Mouse (Mus musculus): ENCODE results near the gene Bcl9. TPM values are rescaled to one million over a fixed set of nuclear protein-coding genes. Genes with fewer than 3 reads are reported as not detected.

Gene Bcl9
- polyA plus RNA-seq, 1 experiment from 2014 or later: 75.4 TPM

DNA sequence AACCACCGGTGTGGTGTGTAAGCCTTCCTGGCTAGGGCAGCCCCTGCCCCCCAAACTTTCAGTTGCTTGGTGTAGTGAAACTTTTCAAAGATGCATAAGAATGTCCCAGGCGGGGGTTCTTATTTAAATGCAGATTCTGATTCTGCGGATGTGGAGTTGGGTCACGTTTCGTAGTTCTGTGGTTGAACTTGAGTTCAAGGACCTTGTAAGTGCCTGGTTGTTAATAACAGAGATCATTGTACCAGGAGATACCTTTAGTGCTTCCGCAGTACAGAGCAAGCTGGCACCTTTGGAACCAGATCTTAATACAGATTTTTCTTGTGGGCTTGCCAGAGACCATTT, 138.2 kb downstream of the Bcl9 start:
- Histone ChIP-seq H3K27ac (replicated peaks) (no peak overlapping the region), H3K9ac (peak overlapping the region; percentile 73), H3K4me2 (peak overlapping the region; percentile 81), H3K4me3 (peak overlapping the region; percentile 64), H3K4me1 (replicated peaks) (peaks cover 13% of the 10 kb centered on the region), H3K27me3 (no peaks in the 10 kb centered on the region), H3K9me3 (no peaks in the 10 kb centered on the region), H3K36me3 (no peaks in the 10 kb centered on the region)
- 9% methylated on average over 6 of the region's 6 CpGs for WGBS
- no peak for ATAC-seq (ENCODE audit: low read depth)

DNA sequence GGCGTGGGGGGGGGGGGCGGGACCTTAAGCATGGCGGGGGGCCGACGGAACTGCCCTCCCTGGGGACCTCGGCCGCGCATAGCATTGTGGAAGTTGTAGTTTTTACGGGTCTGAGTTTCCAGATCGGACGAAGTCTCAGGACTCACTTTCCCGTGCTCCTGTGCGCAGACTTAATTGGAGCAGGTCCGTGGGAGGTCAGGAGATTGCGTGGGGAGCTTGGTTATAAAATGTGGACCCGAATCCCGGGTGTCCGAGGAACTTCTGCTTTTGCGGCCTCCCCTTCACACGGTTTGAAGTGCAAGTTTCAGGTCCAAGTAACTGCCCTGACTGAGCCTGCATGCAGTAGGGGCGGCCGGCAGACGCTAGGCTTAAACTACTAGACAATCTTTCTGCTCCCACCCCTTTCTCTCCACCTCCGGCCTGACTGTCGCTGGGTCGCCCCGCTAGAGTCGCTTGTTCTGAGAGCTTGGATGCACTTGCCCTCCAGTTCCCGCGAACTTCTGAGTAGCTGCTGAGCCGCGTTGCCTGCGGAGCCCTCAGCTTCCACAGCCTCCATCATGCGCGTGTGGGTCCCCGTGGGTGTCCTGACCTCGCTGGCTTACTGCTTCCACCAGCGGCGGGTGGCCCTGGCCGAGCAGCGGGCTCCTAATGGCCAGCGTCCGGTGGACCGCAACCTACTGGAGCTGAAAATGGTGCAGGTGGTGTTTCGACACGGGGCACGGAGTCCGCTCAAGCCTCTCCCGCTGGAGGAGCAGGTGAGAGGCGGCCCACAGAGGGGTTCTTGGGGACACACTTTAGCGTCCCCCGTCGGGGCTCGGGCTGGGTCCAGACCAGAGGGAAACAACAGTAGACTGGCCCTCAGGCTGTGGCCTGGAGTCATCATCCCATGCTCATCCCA, 138.9 kb downstream of the Bcl9 start, which contains the start of gene Acp6:
TSS of gene Acp6 (plus strand) at position 167 of the 898 bp plus-strand sequence.
- H3K27me3 ChIP-seq: no peaks in the 10 kb centered on the region
- peak within 1 kb of the TSS; percentile 81 for H3K4me2 ChIP-seq
- WGBS: under 1% methylated on average over 54 of the region's 54 CpGs
- peak within 1 kb of the TSS; percentile 69 for H3K27ac ChIP-seq (replicated peaks)
- peak within 1 kb of the TSS; percentile 64 for H3K4me3 ChIP-seq
- peaks cover 13% of the 10 kb centered on the region for H3K4me1 ChIP-seq (replicated peaks)
- ATAC-seq (ENCODE audit: low read depth): peak; percentile 92
- peak within 1 kb of the TSS; percentile 73 for H3K9ac ChIP-seq
- H3K36me3 ChIP-seq: no peaks in the 10 kb centered on the region
- no peaks in the 10 kb centered on the region for H3K9me3 ChIP-seq

- H3K36me3 ChIP-seq: no peaks in the 10 kb centered on the region
- peak; percentile 62 for ATAC-seq (ENCODE audit: low read depth)
- under 1% methylated on average over 17 of the region's 17 CpGs for WGBS
Measured at GRCm38 (mm10) chr3:97157958-97158599, 139.6 kb downstream of the Bcl9 start.

DNA sequence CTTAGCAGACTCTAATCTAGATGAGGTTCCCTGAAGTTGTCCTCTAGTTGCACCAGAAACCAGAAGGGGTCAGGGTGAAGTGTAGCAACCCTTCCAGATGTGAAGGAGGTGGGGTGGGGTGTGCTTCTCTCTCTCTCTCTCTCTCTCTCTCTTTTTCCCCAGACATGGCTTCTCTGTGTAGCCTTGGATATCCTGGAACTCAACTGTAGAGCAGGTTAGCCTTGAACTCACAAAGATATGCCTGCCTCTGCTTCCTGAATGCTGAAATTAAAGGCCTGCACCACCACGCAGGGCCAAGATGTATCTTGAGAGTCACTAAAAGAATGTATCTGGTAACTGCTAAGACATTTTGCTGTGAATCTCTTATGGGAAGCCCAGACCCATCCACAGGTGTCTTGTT, 140.4 kb downstream of the Bcl9 start:
- ATAC-seq (ENCODE audit: low read depth): no peak
- H3K4me2 ChIP-seq: no peak overlapping the region

More at GRCm38 (mm10) chr3:97157958-97158599, 139.6 kb downstream of the Bcl9 start:
- Histone ChIP-seq H3K4me3 (peak overlapping the region; percentile 64), H3K9me3 (no peaks in the 10 kb centered on the region), H3K4me2 (peak overlapping the region; percentile 81), H3K27me3 (no peaks in the 10 kb centered on the region), H3K27ac (replicated peaks) (peak overlapping the region; percentile 42), H3K9ac (peak overlapping the region; percentile 73), H3K4me1 (replicated peaks) (peaks cover 13% of the 10 kb centered on the region)

DNA sequence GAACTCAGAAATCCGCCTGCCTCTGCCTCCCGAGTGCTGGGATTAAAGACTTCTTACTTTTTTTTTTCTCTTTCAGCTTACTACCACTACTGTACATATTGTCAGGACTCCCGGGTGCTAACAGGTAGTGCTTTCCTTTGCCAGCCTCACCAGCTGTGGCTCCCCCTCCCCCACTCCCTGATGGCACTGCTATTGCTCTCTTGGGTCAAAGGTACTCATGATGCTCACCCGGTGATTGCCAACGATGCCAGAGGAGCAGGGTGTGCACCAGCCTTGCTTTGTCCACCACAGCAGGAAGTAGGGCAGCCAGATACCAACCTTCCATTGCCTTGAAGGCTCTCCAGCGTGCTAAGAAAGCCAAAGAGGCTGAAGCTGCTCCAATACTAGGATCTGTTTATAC, 141.3 kb downstream of the Bcl9 start:
- ATAC-seq (ENCODE audit: low read depth): no peak
- no peaks in the 10 kb centered on the region for H3K27me3 ChIP-seq
- 89% methylated on average over 6 of the region's 6 CpGs for WGBS
- no peaks in the 10 kb centered on the region for H3K36me3 ChIP-seq
- no peak overlapping the region for H3K4me3 ChIP-seq
- no peak overlapping the region for H3K4me2 ChIP-seq
- H3K4me1 ChIP-seq (replicated peaks): peaks cover 13% of the 10 kb centered on the region
- H3K27ac ChIP-seq (replicated peaks): no peak overlapping the region
- no peak overlapping the region for H3K9ac ChIP-seq
- H3K9me3 ChIP-seq: no peaks in the 10 kb centered on the region

More for the DNA sequence above, 140.4 kb downstream of the Bcl9 start:
- no peaks in the 10 kb centered on the region for H3K9me3 ChIP-seq
- H3K9ac ChIP-seq: no peak overlapping the region
- no peak overlapping the region for H3K27ac ChIP-seq (replicated peaks)
- H3K4me3 ChIP-seq: no peak overlapping the region
- H3K36me3 ChIP-seq: no peaks in the 10 kb centered on the region
- no peaks in the 10 kb centered on the region for H3K27me3 ChIP-seq
- peaks cover 13% of the 10 kb centered on the region for H3K4me1 ChIP-seq (replicated peaks)
- WGBS: 88% methylated on average over 1 of the region's 1 CpGs

Other genes with a start within 250 kb of the Bcl9 start
- 16.3 and 21.1 TPM in 2 replicates for gene Acp6, start 139.1 kb downstream of the Bcl9 start, polyA plus RNA-seq (2015; fragmentation: Nextera tagmentation; extraction: Ambion mirVana)
- gene Olfr1402, start 124.1 kb upstream of the Bcl9 start, polyA plus RNA-seq (2015; fragmentation: Nextera tagmentation; extraction: Ambion mirVana): not detected in 2 replicates